In genomic region chr10:8968276-8968923, GRCm38 (mm10) we compare ENCODE assay signal across 7 mouse cellular contexts.
DNase-seq lines count a peak whose midpoint lies in the region; ATAC-seq lines count a peak whose summit lies in the region.

No protein-coding gene starts in this region.

- intact Hi-C loops in heart, postnatal 14 days (cut with DNase I): loop anchor here (2.0 to 5.0 kb wide), 3 partner anchors 32 to 109 kb away; partner anchors contain the start of gene Sash1

- H3K9me3 ChIP-seq in embryonic facial prominence, embryonic 12.5 days: no peaks in the 10 kb centered on the region
- no peaks in the 10 kb centered on the region for H3K9me3 ChIP-seq in neural tube, embryonic 13.5 days

- 36% methylated on average over 8 of the region's 8 CpGs for WGBS in embryonic facial prominence, embryonic 12.5 days
- 46% methylated on average over 8 of the region's 8 CpGs for WGBS in neural tube, embryonic 13.5 days

- H3K36me3 ChIP-seq in embryonic facial prominence, embryonic 12.5 days: no peaks in the 10 kb centered on the region
- no peaks in the 10 kb centered on the region for H3K36me3 ChIP-seq in neural tube, embryonic 13.5 days

- DNase-seq in adrenal gland, postnatal 36 days: peak; percentile 16 to 34
- DNase-seq in heart, postnatal 14 days: peak; percentile 48 to 64
- peak; percentile 65 to 77 for DNase-seq in kidney, postnatal 4 days
- DNase-seq in right cerebral cortex, postnatal 14 days: no peak
- no peak for DNase-seq in cerebellum, postnatal 36 days

- no peak for ATAC-seq in embryonic facial prominence, embryonic 12.5 days (ENCODE audit: insufficient number of reproducible peaks, insufficient read depth, low FRiP score, low TSS enrichment)
- 0 out of 2 replicates have a peak, but pooled peaks have one; percentile 28 for ATAC-seq in neural tube, embryonic 13.5 days (ENCODE audit: low read depth)

- no peak overlapping the region for H3K4me2 ChIP-seq in embryonic facial prominence, embryonic 12.5 days (replicated peaks)
- no peak overlapping the region for H3K4me2 ChIP-seq in neural tube, embryonic 13.5 days

- no peak overlapping the region for H3K4me3 ChIP-seq in embryonic facial prominence, embryonic 12.5 days
- H3K4me3 ChIP-seq in neural tube, embryonic 13.5 days: no peak overlapping the region

- no peaks in the 10 kb centered on the region for H3K27me3 ChIP-seq in embryonic facial prominence, embryonic 12.5 days
- H3K27me3 ChIP-seq in neural tube, embryonic 13.5 days: no peaks in the 10 kb centered on the region

- peaks cover 10% of the 10 kb centered on the region for H3K4me1 ChIP-seq in embryonic facial prominence, embryonic 12.5 days
- peaks cover 15% of the 10 kb centered on the region for H3K4me1 ChIP-seq in neural tube, embryonic 13.5 days (replicated peaks)

- no peak overlapping the region for H3K9ac ChIP-seq in embryonic facial prominence, embryonic 12.5 days
- H3K9ac ChIP-seq in neural tube, embryonic 13.5 days: no peak overlapping the region

- peak overlapping the region; percentile 37; the same call in 1 of the 2 replicates for H3K27ac ChIP-seq in embryonic facial prominence, embryonic 12.5 days
- peak overlapping the region; percentile 42 for H3K27ac ChIP-seq in neural tube, embryonic 13.5 days (replicated peaks)

Comparison
In these comparisons a context has a peak if more than half of its experiments do, and no peak if none do; other contexts are left out.
1. DNase-seq: peak in adrenal gland, postnatal 36 days (2 of 2), heart, postnatal 14 days (2 of 2) and kidney, postnatal 4 days (2 of 2); none in right cerebral cortex, postnatal 14 days (single experiment) and cerebellum, postnatal 36 days (0 of 2).